Mouse (Mus musculus): Measurements from ENCODE around the gene Krtap19-2.

- no peak for TF ChIP-seq CTCF (IDR thresholded peaks at IDR 0.05; ENCODE audit: low read depth)
- TF ChIP-seq EP300 (optimal IDR thresholded peaks at IDR 0.05): no peak
Observed at GRCm38 (mm10) chr16:88847363-88847762, 26.7 kb downstream of the Krtap19-2 start.

All from stomach, postnatal 0 days (tissue).